Mouse (Mus musculus): ENCODE results near the gene Phb2. TPM values are rescaled to one million over a fixed set of nuclear protein-coding genes. Genes with fewer than 3 reads are reported as not detected.
A peak's percentile ranks its signal among the peaks of the same experiment; 100 is the strongest.

The Phb2 gene
- polyA plus RNA-seq, 1 experiment from 2014 or later: 436 TPM

GRCm38 (mm10) chr6:124704417-124704816 is 7.7 kb upstream of the Phb2 start:
- H3K4me3 ChIP-seq (ENCODE audit: low read depth, low read length): no peak overlapping the region
- H3K27me3 ChIP-seq (replicated peaks; ENCODE audit: control insufficient read depth, insufficient read depth, low read length): no peaks in the 10 kb centered on the region
- WGBS: 88% methylated on average over 2 of the region's 2 CpGs
- no peak overlapping the region for H3K4me2 ChIP-seq (ENCODE audit: low read length)
- no peaks in the 10 kb centered on the region for H3K4me1 ChIP-seq (replicated peaks; ENCODE audit: control insufficient read depth, insufficient read depth, low read length)
- no peaks in the 10 kb centered on the region for H3K9me3 ChIP-seq (ENCODE audit: control insufficient read depth, low read length)
- no peak overlapping the region for H3K9ac ChIP-seq (ENCODE audit: low read length)
- ATAC-seq (replicated peaks; ENCODE audit: low FRiP score, low TSS enrichment, low read depth) (no peak), DNase-seq (ENCODE audit: low spot score) (no peak)
- peaks cover 96% of the 10 kb centered on the region for H3K36me3 ChIP-seq (ENCODE audit: control insufficient read depth, insufficient read depth, low read length)
- no peak overlapping the region for H3K27ac ChIP-seq (ENCODE audit: low read depth)

GRCm38 (mm10) chr6:124706061-124706627 is 6.0 kb upstream of the Phb2 start:
- Histone ChIP-seq H3K4me2 (ENCODE audit: low read length) (no peak overlapping the region), H3K9me3 (ENCODE audit: control insufficient read depth, low read length) (no peaks in the 10 kb centered on the region), H3K4me1 (replicated peaks; ENCODE audit: control insufficient read depth, insufficient read depth, low read length) (peaks cover 12% of the 10 kb centered on the region), H3K36me3 (ENCODE audit: control insufficient read depth, insufficient read depth, low read length) (peaks cover 83% of the 10 kb centered on the region), H3K9ac (ENCODE audit: low read length) (no peak overlapping the region), H3K27ac (ENCODE audit: low read depth) (no peak overlapping the region), H3K4me3 (ENCODE audit: low read depth, low read length) (no peak overlapping the region), H3K27me3 (replicated peaks; ENCODE audit: control insufficient read depth, insufficient read depth, low read length) (no peaks in the 10 kb centered on the region)
- 86% methylated on average over 5 of the region's 5 CpGs for WGBS
- ATAC-seq (replicated peaks; ENCODE audit: low FRiP score, low TSS enrichment, low read depth) (no peak), DNase-seq (ENCODE audit: low spot score) (no peak)

- no peak for ATAC-seq (replicated peaks; ENCODE audit: low FRiP score, low TSS enrichment, low read depth)
- DNase-seq (ENCODE audit: low spot score): no peak
- Histone ChIP-seq H3K9ac (ENCODE audit: low read length) (no peak overlapping the region), H3K4me1 (replicated peaks; ENCODE audit: control insufficient read depth, insufficient read depth, low read length) (peaks cover 15% of the 10 kb centered on the region), H3K27ac (ENCODE audit: low read depth) (no peak overlapping the region), H3K36me3 (ENCODE audit: control insufficient read depth, insufficient read depth, low read length) (peaks cover 61% of the 10 kb centered on the region), H3K4me2 (ENCODE audit: low read length) (no peak overlapping the region), H3K27me3 (replicated peaks; ENCODE audit: control insufficient read depth, insufficient read depth, low read length) (no peaks in the 10 kb centered on the region), H3K9me3 (ENCODE audit: control insufficient read depth, low read length) (no peaks in the 10 kb centered on the region), H3K4me3 (ENCODE audit: low read depth, low read length) (no peak overlapping the region)
- 93% methylated on average over 10 of the region's 10 CpGs for WGBS
These were observed 3.7 kb upstream of the Phb2 start for GRCm38 (mm10) chr6:124708289-124708889.

GRCm38 (mm10) chr6:124712918-124713317 is 782 bp downstream of the Phb2 start:
- Histone ChIP-seq H3K4me2 (ENCODE audit: low read length) (peak overlapping the region; percentile 61), H3K4me3 (ENCODE audit: low read depth, low read length) (peak overlapping the region; percentile 95), H3K27me3 (replicated peaks; ENCODE audit: control insufficient read depth, insufficient read depth, low read length) (no peaks in the 10 kb centered on the region), H3K27ac (ENCODE audit: low read depth) (0 out of 2 replicates have a peak overlapping the region, but pooled peaks have one; percentile 82), H3K36me3 (ENCODE audit: control insufficient read depth, insufficient read depth, low read length) (peaks cover 59% of the 10 kb centered on the region), H3K9ac (ENCODE audit: low read length) (peak overlapping the region; percentile 96), H3K9me3 (ENCODE audit: control insufficient read depth, low read length) (no peaks in the 10 kb centered on the region), H3K4me1 (replicated peaks; ENCODE audit: control insufficient read depth, insufficient read depth, low read length) (peaks cover 21% of the 10 kb centered on the region)
- ATAC-seq (replicated peaks; ENCODE audit: low FRiP score, low TSS enrichment, low read depth) (no peak), DNase-seq (ENCODE audit: low spot score) (no peak)
- 11% methylated on average over 11 of the region's 11 CpGs for WGBS

- Histone ChIP-seq H3K27ac (ENCODE audit: low read depth) (peak overlapping the region; percentile 83), H3K9ac (ENCODE audit: low read length) (peak overlapping the region; percentile 53), H3K27me3 (replicated peaks; ENCODE audit: control insufficient read depth, insufficient read depth, low read length) (no peaks in the 10 kb centered on the region), H3K36me3 (ENCODE audit: control insufficient read depth, insufficient read depth, low read length) (peaks cover 42% of the 10 kb centered on the region), H3K4me2 (ENCODE audit: low read length) (peak overlapping the region; percentile 45), H3K4me3 (ENCODE audit: low read depth, low read length) (peak overlapping the region; percentile 37), H3K9me3 (ENCODE audit: control insufficient read depth, low read length) (no peaks in the 10 kb centered on the region), H3K4me1 (replicated peaks; ENCODE audit: control insufficient read depth, insufficient read depth, low read length) (peaks cover 8% of the 10 kb centered on the region)
- 60% methylated on average over 20 of the region's 20 CpGs for WGBS
- no peak for ATAC-seq (replicated peaks; ENCODE audit: low FRiP score, low TSS enrichment, low read depth)
- DNase-seq (ENCODE audit: low spot score): peak; percentile 77
These were observed 4.8 kb downstream of the Phb2 start for GRCm38 (mm10) chr6:124716864-124717490.

GRCm38 (mm10) chr6:124717968-124718367 is 5.8 kb downstream of the Phb2 start:
- Histone ChIP-seq H3K4me1 (replicated peaks; ENCODE audit: control insufficient read depth, insufficient read depth, low read length) (peaks cover 8% of the 10 kb centered on the region), H3K36me3 (ENCODE audit: control insufficient read depth, insufficient read depth, low read length) (peaks cover 42% of the 10 kb centered on the region), H3K27ac (ENCODE audit: low read depth) (peak overlapping the region; percentile 83), H3K4me3 (ENCODE audit: low read depth, low read length) (peak overlapping the region; percentile 37), H3K27me3 (replicated peaks; ENCODE audit: control insufficient read depth, insufficient read depth, low read length) (no peaks in the 10 kb centered on the region), H3K4me2 (ENCODE audit: low read length) (peak overlapping the region; percentile 45), H3K9ac (ENCODE audit: low read length) (peak overlapping the region; percentile 53), H3K9me3 (ENCODE audit: control insufficient read depth, low read length) (no peaks in the 10 kb centered on the region)
- DNase-seq (ENCODE audit: low spot score) (no peak), ATAC-seq (replicated peaks; ENCODE audit: low FRiP score, low TSS enrichment, low read depth) (no peak; the same call in 1 of the 2 replicates)
- WGBS: 68% methylated on average over 13 of the region's 13 CpGs

- peak; percentile 72 for ATAC-seq (replicated peaks; ENCODE audit: low FRiP score, low TSS enrichment, low read depth)
- H3K4me2 ChIP-seq (ENCODE audit: low read length): peak overlapping the region; percentile 42
- DNase-seq (ENCODE audit: low spot score): peak; percentile 79
- no peaks in the 10 kb centered on the region for H3K9me3 ChIP-seq (ENCODE audit: control insufficient read depth, low read length)
- peaks cover 41% of the 10 kb centered on the region for H3K36me3 ChIP-seq (ENCODE audit: control insufficient read depth, insufficient read depth, low read length)
- peak overlapping the region; percentile 65 for H3K9ac ChIP-seq (ENCODE audit: low read length)
- H3K27me3 ChIP-seq (replicated peaks; ENCODE audit: control insufficient read depth, insufficient read depth, low read length): no peaks in the 10 kb centered on the region
- peak overlapping the region; percentile 83 for H3K27ac ChIP-seq (ENCODE audit: low read depth)
- H3K4me1 ChIP-seq (replicated peaks; ENCODE audit: control insufficient read depth, insufficient read depth, low read length): peaks cover 3% of the 10 kb centered on the region
- peak overlapping the region; percentile 37 for H3K4me3 ChIP-seq (ENCODE audit: low read depth, low read length)
- WGBS: 42% methylated on average over 14 of the region's 16 CpGs
These were observed 6.6 kb downstream of the Phb2 start for GRCm38 (mm10) chr6:124718703-124719102.

- WGBS: 53% methylated on average over 7 of the region's 7 CpGs
- ATAC-seq (replicated peaks; ENCODE audit: low FRiP score, low TSS enrichment, low read depth): peak; percentile 17; the same call in 1 of the 2 replicates
These were observed 7.3 kb downstream of the Phb2 start for GRCm38 (mm10) chr6:124719354-124719978.

More at GRCm38 (mm10) chr6:124719354-124719978, 7.3 kb downstream of the Phb2 start:
- peak overlapping the region; percentile 83 for H3K27ac ChIP-seq (ENCODE audit: low read depth)
- H3K36me3 ChIP-seq (ENCODE audit: control insufficient read depth, insufficient read depth, low read length): peaks cover 33% of the 10 kb centered on the region
- no peak for DNase-seq (ENCODE audit: low spot score)
- peak overlapping the region; percentile 65 for H3K9ac ChIP-seq (ENCODE audit: low read length)
- no peaks in the 10 kb centered on the region for H3K27me3 ChIP-seq (replicated peaks; ENCODE audit: control insufficient read depth, insufficient read depth, low read length)
- no peaks in the 10 kb centered on the region for H3K4me1 ChIP-seq (replicated peaks; ENCODE audit: control insufficient read depth, insufficient read depth, low read length)
- H3K9me3 ChIP-seq (ENCODE audit: control insufficient read depth, low read length): no peaks in the 10 kb centered on the region
- H3K4me2 ChIP-seq (ENCODE audit: low read length): peak overlapping the region; percentile 42
- H3K4me3 ChIP-seq (ENCODE audit: low read depth, low read length): peak overlapping the region; percentile 37
